In the genomic region with DNA sequence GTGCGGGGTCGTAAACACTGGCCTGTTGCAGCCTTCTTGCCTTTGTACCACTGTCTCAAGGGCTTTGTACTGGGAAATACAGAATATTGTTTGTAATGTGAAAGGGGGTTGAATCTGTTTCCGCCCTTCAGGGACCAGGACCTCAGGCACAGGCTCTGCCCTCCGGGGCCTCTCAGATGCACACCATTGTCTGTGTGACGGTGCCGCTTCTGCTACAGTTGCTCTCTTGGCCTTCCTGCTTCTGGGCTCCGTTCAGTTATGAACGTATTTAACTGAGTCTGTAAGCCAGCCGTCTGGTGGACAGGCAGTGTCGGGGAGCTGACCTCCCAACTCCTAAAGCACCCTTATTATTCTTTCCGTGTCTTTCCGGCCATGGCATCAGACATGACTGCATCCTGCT, we compare ENCODE assay signal across 18 mouse cellular contexts. TPM values are rescaled to one million over a fixed set of nuclear protein-coding genes. Genes with fewer than 3 reads are reported as not detected.
DNase-seq lines count a peak whose midpoint lies in the region; ATAC-seq and TF ChIP-seq lines count a peak whose summit lies in the region.
"Had no signal": no experiment of that assay in that cellular context is flagged by ENCODE, and none has a peak within 500 bp of the region (broad histone marks: within the 10 kb centered on the region; RNA-seq: fewer than 3 reads in every experiment).

No protein-coding gene starts in this region.

- H3K36me3 ChIP-seq in heart, embryonic 10.5 days = no peaks in the 10 kb centered on the region
- no peaks in the 10 kb centered on the region for H3K36me3 ChIP-seq in heart, embryonic 11.5 days (ENCODE audit: control insufficient read depth, insufficient read depth, low read length)
- no peaks in the 10 kb centered on the region for H3K36me3 ChIP-seq in lung, postnatal 0 days (ENCODE audit: insufficient read depth, low read length)
- H3K36me3 ChIP-seq in midbrain, embryonic 11.5 days (ENCODE audit: control insufficient read depth, insufficient read depth, low read length) = no peaks in the 10 kb centered on the region; the same call in 1 of the 2 replicates
- no peaks in the 10 kb centered on the region for H3K36me3 ChIP-seq in neural tube, embryonic 14.5 days (ENCODE audit: control insufficient read depth, insufficient read depth, low read length)

- WGBS in heart, embryonic 10.5 days = 74% methylated on average over 12 of the region's 12 CpGs
- 72% methylated on average over 12 of the region's 12 CpGs for WGBS in heart, embryonic 11.5 days (ENCODE audit: insufficient replicate concordance)
- 60% methylated on average over 12 of the region's 12 CpGs for WGBS in lung, postnatal 0 days
- 24% methylated on average over 12 of the region's 12 CpGs for WGBS in midbrain, embryonic 11.5 days
- 24% methylated on average over 12 of the region's 12 CpGs for WGBS in neural tube, embryonic 14.5 days

- no peaks in the 10 kb centered on the region for H3K27me3 ChIP-seq in heart, embryonic 10.5 days (ENCODE audit: insufficient read depth, poor library complexity, severe bottlenecking)
- H3K27me3 ChIP-seq in heart, embryonic 11.5 days (ENCODE audit: control insufficient read depth, insufficient read depth, low read length) = no peaks in the 10 kb centered on the region; the same call in 1 of the 2 replicates
- no peaks in the 10 kb centered on the region for H3K27me3 ChIP-seq in lung, postnatal 0 days (replicated peaks; ENCODE audit: insufficient read depth, low read length)
- H3K27me3 ChIP-seq in midbrain, embryonic 11.5 days (ENCODE audit: control insufficient read depth, insufficient read depth, low read length) = no peaks in the 10 kb centered on the region
- no peaks in the 10 kb centered on the region for H3K27me3 ChIP-seq in neural tube, embryonic 14.5 days (ENCODE audit: control insufficient read depth, insufficient read depth, low read length)
- H3K27me3 ChIP-seq: megakaryocyte, embryonic 14.5 days had no signal

- DNase-seq in heart, embryonic 10.5 days (ENCODE audit: low spot score) = peak; percentile 71
- no peak for DNase-seq in lung, postnatal 0 days (ENCODE audit: low spot score)
- DNase-seq in lung, adult 18-20 months = no peak
- DNase-seq in midbrain, embryonic 11.5 days (ENCODE audit: low spot score, missing footprints) = no peak
- DNase-seq in layer of hippocampus, adult 8-10 months (ENCODE audit: low spot score in 2 of 2) = no peak
- no peak for DNase-seq in left cerebral cortex, postnatal 25 days (ENCODE audit: low spot score in 2 of 2)
- DNase-seq: adrenal gland, adult 8-10 months; cerebellum, adult 11 months; gastrocnemius, adult 2 months; heart, adult 18-20 months; kidney, adult 8-10 months; layer of hippocampus, postnatal 36 days; thymus, adult 18-20 months had no signal

- ATAC-seq in heart, embryonic 11.5 days (replicated peaks; ENCODE audit: insufficient number of reproducible peaks, low FRiP score, low TSS enrichment) = no peak
- no peak for ATAC-seq in lung, postnatal 0 days
- peak; percentile 19; the same call in 1 of the 2 replicates for ATAC-seq in midbrain, embryonic 11.5 days (ENCODE audit: low FRiP score)
- ATAC-seq in neural tube, embryonic 14.5 days (ENCODE audit: low read depth) = peak; percentile 13; the same call in 1 of the 2 replicates
- ATAC-seq: liver, postnatal 0 days had no signal

- H3K4me2 ChIP-seq in heart, embryonic 11.5 days = no peak overlapping the region
- H3K4me2 ChIP-seq in lung, postnatal 0 days (replicated peaks; ENCODE audit: low read depth, low read length) = no peak overlapping the region
- H3K4me2 ChIP-seq in midbrain, embryonic 11.5 days = no peak overlapping the region; the same call in 1 of the 2 replicates
- no peak overlapping the region for H3K4me2 ChIP-seq in neural tube, embryonic 14.5 days (ENCODE audit: low read depth, low read length)

- no peak overlapping the region for H3K9ac ChIP-seq in heart, embryonic 11.5 days (ENCODE audit: low read depth, low read length)
- H3K9ac ChIP-seq in lung, postnatal 0 days (replicated peaks; ENCODE audit: low read depth) = no peak overlapping the region
- peak overlapping the region; percentile 40 for H3K9ac ChIP-seq in midbrain, embryonic 11.5 days (ENCODE audit: low read length)
- H3K9ac ChIP-seq in neural tube, embryonic 14.5 days (replicated peaks; ENCODE audit: low read depth, low read length) = no peak overlapping the region
- H3K9ac ChIP-seq: forebrain, postnatal 0 days; liver, postnatal 0 days had no signal

- TF ChIP-seq EP300 in lung, postnatal 0 days (IDR thresholded peaks at IDR 0.05) = no peak

- intact Hi-C loops in left cerebral cortex, postnatal 25 days (cut with DNase I) = no loop called here

- TF ChIP-seq CTCF in lung, postnatal 0 days (IDR thresholded peaks at IDR 0.05) = no peak

- peaks cover 10% of the 10 kb centered on the region; the same call in 1 of the 2 replicates for H3K4me1 ChIP-seq in heart, embryonic 10.5 days
- no peaks in the 10 kb centered on the region for H3K4me1 ChIP-seq in heart, embryonic 11.5 days (ENCODE audit: control insufficient read depth, insufficient read depth, low read length)
- no peaks in the 10 kb centered on the region for H3K4me1 ChIP-seq in lung, postnatal 0 days (ENCODE audit: insufficient read depth, low read depth, low read length)
- H3K4me1 ChIP-seq in midbrain, embryonic 11.5 days (ENCODE audit: control insufficient read depth, insufficient read depth, low read length) = peaks cover 13% of the 10 kb centered on the region
- H3K4me1 ChIP-seq in neural tube, embryonic 14.5 days (ENCODE audit: control insufficient read depth, insufficient read depth, low read length) = peaks cover 6% of the 10 kb centered on the region; the same call in 1 of the 2 replicates
- H3K4me1 ChIP-seq: megakaryocyte, embryonic 14.5 days had no signal

- H3K4me3 ChIP-seq in heart, embryonic 10.5 days = no peak overlapping the region
- no peak overlapping the region for H3K4me3 ChIP-seq in heart, embryonic 11.5 days (ENCODE audit: low read depth, low read length)
- no peak overlapping the region for H3K4me3 ChIP-seq in lung, postnatal 0 days (ENCODE audit: low read depth, low read length)
- H3K4me3 ChIP-seq in midbrain, embryonic 11.5 days (ENCODE audit: low read depth, low read length) = no peak overlapping the region
- H3K4me3 ChIP-seq in neural tube, embryonic 14.5 days (ENCODE audit: low read depth, low read length) = no peak overlapping the region
- H3K4me3 ChIP-seq: gastrocnemius, adult 2 months; megakaryocyte, embryonic 14.5 days had no signal

- H3K27ac ChIP-seq in heart, embryonic 10.5 days = 0 out of 2 replicates have a peak overlapping the region, but pooled peaks have one; percentile 13
- no peak overlapping the region for H3K27ac ChIP-seq in heart, embryonic 11.5 days (ENCODE audit: low read depth, low read length)
- peak overlapping the region; percentile 26; the same call in 1 of the 2 replicates for H3K27ac ChIP-seq in lung, postnatal 0 days (ENCODE audit: low read length)
- peak overlapping the region; percentile 54 for H3K27ac ChIP-seq in midbrain, embryonic 11.5 days (ENCODE audit: low read depth, low read length)
- H3K27ac ChIP-seq in neural tube, embryonic 14.5 days (ENCODE audit: low read depth, low read length) = no peak overlapping the region
- H3K27ac ChIP-seq: gastrocnemius, adult 2 months had no signal

- no peaks in the 10 kb centered on the region for H3K9me3 ChIP-seq in heart, embryonic 10.5 days
- no peaks in the 10 kb centered on the region for H3K9me3 ChIP-seq in heart, embryonic 11.5 days (replicated peaks; ENCODE audit: control insufficient read depth, low read length)
- H3K9me3 ChIP-seq in lung, postnatal 0 days (ENCODE audit: low read length) = no peaks in the 10 kb centered on the region
- H3K9me3 ChIP-seq in midbrain, embryonic 11.5 days (ENCODE audit: control insufficient read depth, low read length) = no peaks in the 10 kb centered on the region
- H3K9me3 ChIP-seq in neural tube, embryonic 14.5 days (ENCODE audit: control insufficient read depth, low read length) = no peaks in the 10 kb centered on the region
- H3K9me3 ChIP-seq: megakaryocyte, embryonic 14.5 days had no signal

RNA-seq across cellular contexts. Expression of a gene that starts 50.6 kb away (rescaled TPM):
- 3.1 and 5.0 TPM in 2 replicates for polyA plus RNA-seq in heart, embryonic 10.5 days (2016; fragmentation: Nextera tagmentation; extraction: Ambion mirVana)
- polyA plus RNA-seq in heart, embryonic 11.5 days (2014; fragmentation: Nextera tagmentation; extraction: Ambion mirVana) = 4.0 TPM in 2 replicates
- polyA plus RNA-seq in lung, postnatal 0 days (2015; fragmentation: Nextera tagmentation; extraction: Ambion mirVana) = 9.6 and 11.7 TPM in 2 replicates
- polyA plus RNA-seq in midbrain, embryonic 11.5 days (2014; fragmentation: Nextera tagmentation; extraction: Ambion mirVana) = 15.7 and 16.2 TPM in 2 replicates
- 7.5 and 13.3 TPM in 2 replicates for polyA plus RNA-seq in neural tube, embryonic 14.5 days (2014; fragmentation: Nextera tagmentation; extraction: Ambion mirVana)
- 10 to 100 TPM; 24.2 to 36.6 (median 30.0) TPM for total RNA-seq in layer of hippocampus, adult 8-10 months (2022)
- total RNA-seq in left cerebral cortex, postnatal 25 days (2021) = 10 to 100 TPM; 13.5 to 21.0 TPM

Comparison
In these comparisons a context has a peak if more than half of its experiments do, and no peak if none do; other contexts are left out.
1. H3K27ac ChIP-seq: peak in heart, embryonic 10.5 days (single experiment), lung, postnatal 0 days (single experiment) and midbrain, embryonic 11.5 days (single experiment); none in heart, embryonic 11.5 days (single experiment) and neural tube, embryonic 14.5 days (single experiment).
2. ATAC-seq: peak in midbrain, embryonic 11.5 days (single experiment) and neural tube, embryonic 14.5 days (single experiment); none in heart, embryonic 11.5 days (single experiment) and lung, postnatal 0 days (single experiment).